Mouse (Mus musculus): ENCODE results near the gene Mri1.

Gene Mri1

GRCm38 (mm10) chr8:84241167-84241566, 16.0 kb downstream of the Mri1 start:
- in situ Hi-C loops (cut with MboI; ENCODE audit: unreplicated experiment in 2 of 2), result no loop called here

DNA sequence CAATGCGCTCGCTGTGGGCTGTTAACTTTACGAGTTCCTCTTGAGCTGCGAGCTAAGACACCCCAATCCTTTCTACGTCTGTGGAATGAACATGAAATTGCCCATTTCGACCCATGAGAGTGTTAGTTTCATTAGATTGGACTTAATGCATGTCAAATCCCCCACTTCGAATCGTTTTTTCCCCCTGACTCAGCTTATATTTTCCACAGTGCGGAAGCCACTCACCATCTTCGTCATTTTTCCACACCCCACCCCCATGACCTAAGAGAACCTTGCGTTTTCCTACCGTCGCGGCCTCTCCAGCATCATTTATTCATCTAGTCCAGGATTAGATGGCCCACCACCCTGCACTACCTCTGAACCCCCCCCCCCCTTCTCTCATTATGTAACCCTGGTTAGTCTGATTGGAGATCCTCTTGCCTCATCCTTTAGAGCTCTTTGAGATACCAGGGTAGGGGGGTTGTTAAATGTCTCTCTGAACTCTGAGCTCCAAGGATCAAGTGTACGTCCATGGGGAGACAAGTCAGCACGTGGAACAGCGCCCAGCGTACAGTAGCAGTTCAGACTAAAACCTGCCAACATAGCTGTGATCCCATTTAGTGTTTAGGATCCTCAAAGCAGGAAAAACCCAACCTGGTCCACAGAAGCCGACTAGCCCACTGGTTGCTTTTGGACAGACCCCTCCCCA, 19.4 kb downstream of the Mri1 start:
- in situ Hi-C loops (cut with MboI; ENCODE audit: unreplicated experiment in 2 of 2), result no loop called here

GRCm38 (mm10) chr8:84236998-84237473, 20.1 kb downstream of the Mri1 start, which contains the start of gene Zswim4:
Gene Zswim4, minus strand, starts transcription at chr8:84237055.
- in situ Hi-C loops (cut with MboI; ENCODE audit: unreplicated experiment in 2 of 2), result no loop called here

GRCm38 (mm10) chr8:84236410-84236997, 20.6 kb downstream of the Mri1 start:
- in situ Hi-C loops (cut with MboI; ENCODE audit: unreplicated experiment in 2 of 2), result no loop called here

DNA sequence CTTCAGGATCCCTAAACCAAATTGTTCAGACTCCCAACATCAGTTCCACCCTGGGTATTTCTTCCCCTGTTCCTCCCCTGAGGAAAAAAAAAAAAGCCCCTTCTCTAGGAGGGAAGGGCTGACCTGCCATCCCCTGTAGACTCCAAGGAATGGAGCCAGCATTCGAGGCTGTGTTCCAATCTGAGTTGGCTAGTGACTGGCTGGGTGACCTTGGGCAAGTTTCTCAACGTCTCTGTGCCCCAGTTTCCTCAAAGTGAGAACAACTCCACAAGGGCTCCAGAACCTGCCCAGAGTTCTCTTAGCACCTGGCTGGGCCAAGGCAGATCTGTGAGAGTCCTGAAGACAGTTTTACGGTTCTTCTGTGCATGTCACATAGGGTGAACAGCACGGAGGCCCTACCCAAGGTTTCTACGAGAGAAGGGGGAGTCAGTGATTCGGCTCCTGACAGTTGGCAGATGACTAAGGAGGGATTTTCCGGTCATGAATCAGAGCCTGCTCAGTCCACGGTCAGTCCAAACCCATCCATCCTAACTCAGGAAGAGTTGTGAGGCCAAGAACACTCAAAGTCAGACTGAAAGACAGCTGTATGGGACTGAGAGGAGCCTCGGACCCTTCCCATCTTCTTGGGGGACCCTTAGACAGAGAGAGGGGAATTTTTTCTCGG, 21.2 kb downstream of the Mri1 start:
- in situ Hi-C loops (cut with MboI; ENCODE audit: unreplicated experiment in 2 of 2), result no loop called here

GRCm38 (mm10) chr8:84233055-84233454, 24.1 kb downstream of the Mri1 start:
- in situ Hi-C loops (cut with MboI; ENCODE audit: unreplicated experiment in 2 of 2), result no loop called here

GRCm38 (mm10) chr8:84230735-84231134, 26.4 kb downstream of the Mri1 start:
- in situ Hi-C loops (cut with MboI; ENCODE audit: unreplicated experiment in 2 of 2), result no loop called here

DNA sequence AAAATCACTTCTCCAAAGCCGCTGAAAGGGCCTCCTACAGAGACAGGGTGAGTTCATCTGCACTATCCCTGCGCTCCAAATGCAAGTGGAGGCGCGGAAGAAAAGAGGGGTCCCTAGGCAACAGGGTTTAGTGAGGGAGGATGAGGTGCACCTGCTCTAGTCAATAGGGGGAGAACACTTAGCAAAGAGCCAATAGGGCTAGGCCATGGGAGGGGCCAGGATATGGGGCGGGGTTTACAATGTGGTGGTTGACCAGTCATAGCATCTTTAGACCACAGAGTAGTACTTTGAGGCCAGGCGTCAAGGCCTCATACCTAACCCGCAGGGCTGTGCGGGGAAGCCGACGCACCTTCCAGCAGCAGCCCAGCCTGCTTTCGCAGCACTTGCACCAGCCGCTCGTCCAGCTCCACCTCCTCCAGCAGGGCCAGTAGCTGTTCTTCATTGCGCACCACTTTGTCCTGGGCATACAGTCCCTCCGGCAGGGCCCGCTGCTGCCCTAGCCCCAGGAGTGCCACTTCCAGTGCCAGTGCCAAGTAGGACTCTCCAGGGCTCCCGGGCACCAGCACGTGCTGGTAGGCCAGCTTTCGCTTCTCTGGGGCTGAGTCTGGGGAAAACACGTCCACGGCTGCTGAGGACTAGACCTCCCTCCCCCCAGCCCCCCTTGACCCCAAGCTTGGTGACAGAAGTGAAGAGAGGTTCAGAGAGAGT, 33.6 kb downstream of the Mri1 start:
- in situ Hi-C loops (cut with MboI; ENCODE audit: unreplicated experiment in 2 of 2), result no loop called here

- in situ Hi-C loops (cut with MboI; ENCODE audit: unreplicated experiment in 2 of 2), result no loop called here
These were observed 34.5 kb downstream of the Mri1 start for GRCm38 (mm10) chr8:84222566-84223165.

DNA sequence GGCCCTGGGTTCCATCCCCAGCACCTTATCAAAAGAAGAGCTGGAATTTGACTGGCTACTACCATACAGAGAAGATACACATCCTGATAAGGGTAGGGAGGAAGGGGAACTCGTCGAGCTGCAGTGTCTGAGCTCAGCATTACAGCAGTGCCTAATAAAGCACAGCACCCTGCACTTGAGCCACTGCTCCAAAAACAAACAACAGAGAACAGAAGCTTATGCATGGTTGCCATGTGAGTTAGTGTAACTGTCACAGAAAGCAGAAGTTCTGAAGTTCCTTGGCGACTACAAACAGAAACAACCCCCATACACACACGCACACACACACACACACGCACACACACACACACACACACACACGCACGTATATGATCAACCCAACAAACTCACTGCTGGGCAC, 37.0 kb downstream of the Mri1 start:
- in situ Hi-C loops (cut with MboI; ENCODE audit: unreplicated experiment in 2 of 2), result no loop called here

- in situ Hi-C loops (cut with MboI; ENCODE audit: unreplicated experiment in 2 of 2), result loop anchor here (5.0 to 10.0 kb wide), 2 partner anchors 36 to 67 kb away; no protein-coding TSS in a partner anchor
These were observed 39.0 kb downstream of the Mri1 start for GRCm38 (mm10) chr8:84218143-84218542.

GRCm38 (mm10) chr8:84217206-84217605, 39.9 kb downstream of the Mri1 start:
- in situ Hi-C loops (cut with MboI; ENCODE audit: unreplicated experiment in 2 of 2), result loop anchor here (5.0 to 10.0 kb wide), 2 partner anchors 35 to 68 kb away; no protein-coding TSS in a partner anchor

GRCm38 (mm10) chr8:84213277-84213676, 43.8 kb downstream of the Mri1 start:
- in situ Hi-C loops (cut with MboI; ENCODE audit: unreplicated experiment in 2 of 2), result loop anchor here in 1 of 2 experiments (10.0 kb wide), 1 partner anchor 72 kb away; no protein-coding TSS in a partner anchor

DNA sequence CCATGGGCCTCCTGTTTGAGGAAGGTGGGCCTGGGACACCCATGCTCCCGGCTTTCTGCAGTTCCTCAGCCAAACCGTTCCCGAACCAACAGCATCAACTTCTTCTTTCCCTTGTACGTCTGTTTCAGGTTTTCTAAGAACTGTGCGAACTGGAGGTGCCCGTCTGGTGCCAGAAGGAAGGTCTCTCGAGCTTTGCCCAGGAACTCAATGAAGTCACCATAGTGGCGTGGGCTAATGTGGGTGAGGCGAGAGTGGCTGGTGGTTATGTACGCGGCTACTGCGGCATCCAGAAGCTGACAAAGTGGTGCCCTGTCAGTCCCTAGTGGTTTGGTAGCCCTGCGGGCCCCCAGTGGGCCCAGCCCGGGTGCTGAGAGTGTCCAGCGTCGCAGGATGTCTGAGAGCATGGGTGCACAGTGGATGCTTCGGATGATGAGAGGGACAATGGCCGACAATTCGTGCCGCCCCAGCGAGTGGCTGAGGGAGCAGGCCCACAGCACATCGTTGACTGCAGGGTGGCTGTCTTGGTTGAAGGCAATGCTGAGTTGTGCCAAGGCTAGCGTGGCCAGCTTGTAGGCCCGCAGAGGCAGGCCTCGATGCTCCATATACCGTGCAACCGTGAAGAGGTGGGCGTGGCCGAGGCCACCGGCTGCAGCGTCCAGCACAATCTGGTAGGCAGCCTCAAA, 45.1 kb downstream of the Mri1 start:
- in situ Hi-C loops (cut with MboI; ENCODE audit: unreplicated experiment in 2 of 2), result loop anchor here in 1 of 2 experiments (10.0 kb wide), 1 partner anchor 73 kb away; no protein-coding TSS in a partner anchor

DNA sequence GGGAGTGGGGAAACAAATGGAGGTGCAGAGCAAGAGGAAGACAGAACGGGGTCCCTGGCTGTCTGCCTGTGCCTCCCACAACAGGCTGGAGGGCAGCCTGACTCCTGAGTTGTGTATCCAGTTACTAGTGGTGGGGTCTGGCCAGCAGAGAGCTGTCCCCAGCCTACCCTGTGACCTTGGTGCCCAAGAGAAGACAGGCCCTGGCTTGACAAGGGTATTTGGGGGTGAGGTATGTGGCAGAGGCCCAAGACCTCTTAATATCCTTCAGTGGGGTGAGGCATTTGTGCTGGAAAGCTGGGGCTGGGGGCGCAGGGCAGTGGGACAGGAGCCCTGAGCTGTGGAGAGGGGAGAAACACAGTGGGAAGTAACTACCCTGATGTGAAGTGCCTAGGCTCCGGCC, 45.9 kb downstream of the Mri1 start:
- in situ Hi-C loops (cut with MboI; ENCODE audit: unreplicated experiment in 2 of 2), result loop anchor here in 1 of 2 experiments (10.0 kb wide), 1 partner anchor 74 kb away; no protein-coding TSS in a partner anchor

DNA sequence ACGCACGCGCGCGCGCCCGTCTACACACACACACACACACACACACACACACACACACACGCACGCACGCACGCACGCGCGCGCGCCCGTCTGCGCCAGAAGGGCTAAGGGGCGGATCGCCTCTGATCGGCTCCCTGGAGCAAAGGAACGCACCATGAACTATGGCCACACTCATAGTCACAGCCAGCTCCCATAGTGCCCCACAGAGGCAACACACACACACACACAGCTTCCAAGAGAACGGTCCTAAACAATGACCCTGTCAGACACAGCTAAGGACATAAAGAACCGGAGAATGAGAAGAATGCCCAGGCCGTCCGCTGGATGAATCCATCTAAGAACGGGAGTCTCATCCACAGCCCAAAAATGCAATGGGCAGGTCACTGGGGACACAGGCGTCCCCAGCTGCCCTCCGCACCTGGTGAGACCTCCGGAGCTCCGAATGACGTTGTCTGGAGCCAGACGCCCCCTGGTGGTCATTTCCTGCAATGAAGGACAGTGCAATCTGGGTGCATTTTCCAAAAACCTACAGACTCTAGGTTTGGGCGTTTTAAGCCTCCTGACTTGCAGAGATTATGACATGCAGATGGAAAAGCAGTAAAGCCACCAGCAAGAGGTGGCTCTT, 46.8 kb downstream of the Mri1 start:
- in situ Hi-C loops (cut with MboI; ENCODE audit: unreplicated experiment in 2 of 2), result loop anchor here in 1 of 2 experiments (10.0 kb wide), 1 partner anchor 75 kb away; no protein-coding TSS in a partner anchor

GRCm38 (mm10) chr8:84208381-84209380, 48.4 kb downstream of the Mri1 start:
- in situ Hi-C loops (cut with MboI; ENCODE audit: unreplicated experiment in 2 of 2), result loop anchor here in 1 of 2 experiments (10.0 kb wide), 1 partner anchor 496 kb away; the partner anchor contains the start of gene Lyl1

- in situ Hi-C loops (cut with MboI; ENCODE audit: unreplicated experiment in 2 of 2), result loop anchor here in 1 of 2 experiments (10.0 kb wide), 1 partner anchor 497 kb away; the partner anchor contains the start of gene Lyl1
These were observed 49.3 kb downstream of the Mri1 start for GRCm38 (mm10) chr8:84207811-84208210.

Measured in v-Abl transformed pro-B cells (cell line).